Mouse (Mus musculus) layer of hippocampus, adult 2 months (tissue): ENCODE measurements around the gene Tmem43. TPM values are rescaled to one million over a fixed set of nuclear protein-coding genes. Genes with fewer than 3 reads are reported as not detected.

ENCODE experiments used
- DNase-seq, 2 experiments: peaks; one replicate each; pipeline ENCODE4 v3.0.0; 2022; ENCODE audit warnings: low spot score in 2 of 2
- H3K27ac ChIP-seq: fragments of 200-600 bp; 2 replicates; pipeline ENCODE4 v1.8.1; 2022
- H3K4me3 ChIP-seq: fragments of 200-600 bp; 2 replicates; pipeline ENCODE4 v1.8.1; 2022; ENCODE audit warnings: mild to moderate bottlenecking
- CTCF ChIP-seq: fragments of 200-600 bp; conservative IDR thresholded peaks from 2 replicates; pipeline ENCODE4 v1.8.1; 2022; ENCODE audit warnings: antibody characterized with exemption, mild to moderate bottlenecking, moderate library complexity
- total RNA-seq, 2 experiments: library from RNA; stranded (reverse); gene quantifications; 2 replicates each; pipeline ENCODE4 v1.2.3; 2021

Tmem43 gene
- total RNA-seq, 2 experiments from 2014 or later = 28.3 to 28.7 TPM

GRCm38 (mm10) chr6:91530673-91531072 lies 57.2 kb downstream of the Tmem43 start:
- no peak for DNase-seq
- TF ChIP-seq CTCF = no peak
- Histone ChIP-seq H3K4me3 (no peak overlapping the region), H3K27ac (no peak overlapping the region)

- TF ChIP-seq CTCF = no peak
- H3K27ac ChIP-seq = no peak overlapping the region
These were observed 57.8 kb downstream of the Tmem43 start for GRCm38 (mm10) chr6:91531276-91531675.

GRCm38 (mm10) chr6:91532661-91533060 lies 59.2 kb downstream of the Tmem43 start:
- DNase-seq = no peak
- no peak overlapping the region for H3K4me3 ChIP-seq
- TF ChIP-seq CTCF = no peak
- no peak overlapping the region for H3K27ac ChIP-seq

More at GRCm38 (mm10) chr6:91531276-91531675, 57.8 kb downstream of the Tmem43 start:
- DNase-seq = no peak
- no peak overlapping the region for H3K4me3 ChIP-seq

GRCm38 (mm10) chr6:91533359-91533758 lies 59.9 kb downstream of the Tmem43 start:
- Histone ChIP-seq H3K4me3 (no peak overlapping the region), H3K27ac (no peak overlapping the region)
- TF ChIP-seq CTCF = no peak
- no peak for DNase-seq

- Histone ChIP-seq H3K4me3 (no peak overlapping the region), H3K27ac (no peak overlapping the region)
- TF ChIP-seq CTCF = no peak
- DNase-seq = no peak
These were observed 60.3 kb downstream of the Tmem43 start for GRCm38 (mm10) chr6:91533771-91534170.

GRCm38 (mm10) chr6:91534268-91534667 lies 60.8 kb downstream of the Tmem43 start:
- no peak for DNase-seq
- Histone ChIP-seq H3K4me3 (no peak overlapping the region), H3K27ac (no peak overlapping the region)
- no peak for TF ChIP-seq CTCF

GRCm38 (mm10) chr6:91535231-91535630 lies 61.7 kb downstream of the Tmem43 start:
- DNase-seq = no peak
- Histone ChIP-seq H3K4me3 (no peak overlapping the region), H3K27ac (no peak overlapping the region)
- TF ChIP-seq CTCF = no peak

- no peak for TF ChIP-seq CTCF
- H3K27ac ChIP-seq = no peak overlapping the region
- H3K4me3 ChIP-seq = no peak overlapping the region
- DNase-seq = no peak
These were observed 62.7 kb downstream of the Tmem43 start for GRCm38 (mm10) chr6:91536047-91536765.

Other genes with a start within 250 kb of the Tmem43 start
- 10 to 100 TPM; 18.0 to 25.3 TPM for gene Wnt7a, start 62.3 kb upstream of the Tmem43 start, total RNA-seq
- gene Chchd4, start 157 bp upstream of the Tmem43 start, total RNA-seq = 10 to 100 TPM; 19.3 to 21.8 TPM
- 10 to 100 TPM; 12.2 to 14.0 TPM for gene Xpc, start 42.2 kb downstream of the Tmem43 start, total RNA-seq
- 10 to 100 TPM; 35.0 to 36.9 TPM for gene Lsm3, start 42.2 kb downstream of the Tmem43 start, total RNA-seq
- gene Slc6a6, start 210.3 kb downstream of the Tmem43 start, total RNA-seq = 100 to 1,000 TPM; 136 to 138 TPM